Mouse (Mus musculus) T-helper 17 cell (primary cell): Measurements from ENCODE around the gene Pbld2.

Source experiments
- in situ Hi-C, 2 experiments: fragments of 300-600 bp; cut with MboI, MseI; formaldehyde crosslinking; loops; 1 replicate in 1 of 2; 2 replicates in 1 of 2; pipeline ENCODE4 v1.15.1; 2025; ENCODE audit warnings: high pct_unique_total_duplicates in 2 of 2

The Pbld2 gene

DNA sequence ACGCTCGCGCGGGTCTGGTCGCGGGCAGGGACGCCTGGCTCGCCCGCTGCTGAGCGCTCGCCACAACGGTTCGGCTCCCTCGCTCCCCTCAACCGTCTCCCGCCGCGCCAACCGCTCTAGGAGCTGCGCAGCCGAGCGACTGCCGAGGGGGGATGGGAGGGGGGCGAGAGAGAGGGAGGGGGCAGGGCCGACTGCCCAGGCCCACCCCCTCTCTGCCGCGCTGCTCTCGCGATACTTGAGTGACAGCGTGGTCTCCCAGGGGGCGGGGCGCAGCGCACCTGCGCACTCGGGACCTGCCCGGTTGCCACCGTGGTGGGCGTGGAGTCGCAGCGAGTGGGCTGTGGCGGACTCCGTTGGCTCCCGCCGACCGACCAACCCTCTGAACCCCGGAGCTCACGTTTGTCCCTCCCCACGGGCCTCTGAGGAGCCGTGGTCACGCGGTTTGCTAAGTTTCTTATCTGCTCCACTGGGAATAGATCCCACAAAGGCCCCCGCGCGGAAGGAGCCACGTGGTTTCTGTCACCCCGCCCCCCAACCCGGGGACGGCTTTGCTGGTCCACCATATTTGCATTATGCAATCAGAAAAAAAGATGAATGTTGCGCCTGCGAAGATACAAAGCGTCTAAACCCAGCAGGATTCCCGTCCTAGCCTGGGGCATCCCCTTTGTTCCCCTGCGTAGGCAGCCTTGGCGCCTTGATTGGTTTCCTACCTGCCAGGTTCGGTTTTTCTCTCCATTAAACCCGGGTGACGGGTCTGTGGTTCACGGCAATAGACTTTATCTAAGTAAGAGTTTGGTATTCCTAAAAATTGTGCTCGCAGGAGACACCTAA lies at the start of gene Pbld2, which contains the start of gene Hnrnph3:
TSS of gene Pbld2 (plus strand) at position 567 of the 831 bp plus-strand sequence.
TSS of gene Hnrnph3 (minus strand) at position 469 of the 831 bp plus-strand sequence.
- in situ Hi-C loops = loop anchor here in 1 of 2 experiments (5.0 kb wide), 1 partner anchor 42 kb away; the partner anchor contains the start of gene Rufy2

DNA sequence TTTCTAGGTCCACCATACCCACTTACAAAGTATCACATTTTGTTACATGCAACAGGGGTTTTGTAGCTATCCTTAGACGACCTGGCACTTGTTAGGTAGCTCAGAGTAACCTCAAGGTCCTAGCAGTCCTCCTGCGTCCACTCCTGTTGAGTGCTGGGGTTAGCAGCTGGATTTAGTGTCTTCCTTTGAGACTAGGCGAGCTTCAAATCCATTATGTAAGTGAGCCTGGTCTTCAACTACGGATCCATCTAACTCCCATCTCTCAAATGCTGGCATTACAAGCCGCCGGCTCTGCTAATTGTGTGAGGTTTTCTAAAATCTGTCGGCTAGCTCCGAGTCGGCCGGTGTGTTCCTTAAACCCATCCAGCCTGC lies 44.5 kb upstream of the Pbld2 start:
- in situ Hi-C loops = loop anchor here in 1 of 2 experiments (5.0 kb wide), 1 partner anchor 43 kb away; the partner anchor contains the start of genes Hnrnph3 and Pbld2

DNA sequence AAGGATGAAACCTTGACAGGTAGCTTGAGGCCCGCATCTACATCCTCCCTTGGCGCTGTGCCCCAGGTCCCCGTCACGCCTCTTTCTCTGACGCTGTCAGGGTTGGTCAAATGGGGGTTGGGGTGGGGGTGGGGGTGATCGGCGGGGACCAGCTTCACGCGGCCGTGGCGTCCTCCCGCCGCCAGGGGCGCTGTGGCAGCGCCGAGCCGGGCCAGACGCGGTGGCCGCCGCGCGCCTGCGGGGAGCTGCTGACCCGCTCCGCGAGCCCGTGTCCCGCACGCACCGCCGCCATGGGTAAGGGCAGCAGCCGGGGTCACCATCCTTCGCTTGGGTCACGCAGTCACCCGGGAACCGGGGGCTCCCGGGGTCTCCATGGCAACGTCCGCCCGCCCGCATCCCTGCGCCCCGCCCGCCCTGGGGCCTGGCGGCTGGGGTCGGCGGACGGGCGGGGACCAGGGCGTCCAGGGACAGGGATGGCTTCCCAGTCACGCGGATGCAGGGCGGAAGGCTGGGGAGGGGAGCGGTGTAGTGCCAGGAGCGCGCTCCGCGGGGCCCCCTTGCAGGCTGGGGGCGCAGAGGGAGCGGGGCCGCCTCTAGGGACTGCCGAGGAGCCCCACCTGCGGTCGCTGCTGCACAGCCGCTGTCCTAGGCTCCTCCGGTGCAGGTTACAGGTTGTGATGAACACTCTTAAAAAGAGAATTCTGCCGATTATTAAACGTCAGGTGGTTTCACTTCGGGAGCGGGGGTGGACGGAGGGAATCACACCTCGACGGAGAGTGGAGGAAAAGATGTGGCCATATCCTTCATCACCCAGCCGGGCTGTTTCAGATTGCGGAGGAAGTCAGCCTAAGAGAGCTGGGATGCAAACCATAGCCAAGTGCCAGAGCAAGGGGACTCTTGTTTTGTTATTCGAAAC lies 43.8 kb upstream of the Pbld2 start, which contains the start of gene Rufy2:
TSS of gene Rufy2 (plus strand) at position 185 of the 916 bp plus-strand sequence.
- in situ Hi-C loops = loop anchor here in 1 of 2 experiments (5.0 kb wide), 1 partner anchor 42 kb away; the partner anchor contains the start of genes Hnrnph3 and Pbld2

DNA sequence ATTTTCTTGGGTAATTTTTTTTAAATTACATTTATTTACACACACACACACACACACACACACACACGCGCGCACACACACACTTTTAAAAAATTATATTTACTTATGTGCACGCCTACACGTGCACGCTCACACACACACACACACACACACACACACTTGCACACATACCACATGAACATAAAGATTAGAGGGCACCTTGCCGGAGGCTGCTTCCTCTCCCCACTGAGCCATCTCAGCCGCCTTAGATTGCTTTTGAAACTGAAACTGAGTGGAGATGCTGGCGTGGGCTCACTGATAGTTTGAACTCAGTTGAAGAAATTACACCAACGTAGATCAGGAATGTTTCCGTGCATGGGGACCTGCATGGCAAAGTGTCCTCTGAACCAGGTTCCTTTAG lies 40.0 kb upstream of the Pbld2 start:
- in situ Hi-C loops = loop anchor here in 1 of 2 experiments (5.0 kb wide), 1 partner anchor 38 kb away; the partner anchor contains the start of genes Hnrnph3 and Pbld2

DNA sequence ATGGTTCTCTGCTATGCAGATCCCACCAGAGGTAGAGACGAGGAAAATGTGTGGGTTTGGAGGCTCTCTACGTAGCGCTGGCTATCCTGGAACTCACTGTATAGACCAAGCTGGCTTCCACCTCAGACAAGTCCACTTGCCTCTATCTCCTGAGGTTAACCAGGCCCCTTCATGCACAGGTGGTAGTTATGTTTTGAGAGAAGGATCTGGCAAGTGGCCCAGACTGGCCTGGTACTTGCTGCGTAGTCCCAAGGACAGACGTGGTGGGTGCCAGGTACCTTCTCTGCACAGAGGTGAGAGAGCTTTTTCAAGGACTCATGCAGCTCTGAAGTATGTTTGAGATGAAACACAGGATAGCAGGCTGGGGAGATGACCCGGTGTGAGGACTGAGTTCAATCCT lies 39.6 kb upstream of the Pbld2 start:
- in situ Hi-C loops = loop anchor here in 1 of 2 experiments (5.0 kb wide), 1 partner anchor 38 kb away; the partner anchor contains the start of genes Hnrnph3 and Pbld2

DNA sequence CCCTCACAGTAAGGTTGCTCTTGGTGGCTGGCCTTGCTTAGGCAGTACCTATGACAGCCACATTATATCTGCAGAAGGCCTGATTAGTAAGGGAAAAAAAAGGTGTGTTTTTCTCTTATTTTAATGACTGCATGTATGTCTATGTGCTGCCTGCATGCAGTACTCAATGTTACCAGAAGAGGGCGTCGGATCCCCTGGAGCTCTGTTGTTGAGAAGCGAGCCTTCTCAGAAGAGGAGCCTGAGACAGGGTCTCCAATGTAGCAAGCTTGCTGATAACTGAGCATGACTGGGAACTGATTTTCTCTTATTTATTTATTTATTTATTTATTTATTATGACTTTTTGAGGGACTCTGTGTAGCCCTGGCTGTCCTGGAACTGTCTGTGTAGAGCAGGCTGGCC lies 36.8 kb upstream of the Pbld2 start:
- in situ Hi-C loops = no loop called here

DNA sequence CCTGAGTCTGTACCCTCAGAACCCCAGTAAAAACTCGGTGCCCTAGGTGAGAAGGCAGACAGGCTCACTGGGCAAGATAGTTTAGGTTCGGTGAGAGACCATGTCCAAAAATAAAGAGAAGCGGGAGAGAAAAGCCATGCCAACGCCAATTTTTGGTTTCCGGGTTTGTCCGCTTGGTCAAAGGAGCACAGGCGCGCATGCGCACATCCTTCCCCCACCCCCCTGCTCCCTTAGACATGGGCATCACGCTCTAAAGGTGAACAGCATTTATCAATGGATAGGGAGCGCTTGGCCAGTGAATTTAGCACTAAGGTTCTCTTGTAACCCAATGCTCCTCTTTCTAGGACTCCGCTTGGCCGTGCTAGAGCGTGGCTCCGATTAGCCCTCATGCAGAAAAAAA lies 33.5 kb upstream of the Pbld2 start:
- in situ Hi-C loops = no loop called here

DNA sequence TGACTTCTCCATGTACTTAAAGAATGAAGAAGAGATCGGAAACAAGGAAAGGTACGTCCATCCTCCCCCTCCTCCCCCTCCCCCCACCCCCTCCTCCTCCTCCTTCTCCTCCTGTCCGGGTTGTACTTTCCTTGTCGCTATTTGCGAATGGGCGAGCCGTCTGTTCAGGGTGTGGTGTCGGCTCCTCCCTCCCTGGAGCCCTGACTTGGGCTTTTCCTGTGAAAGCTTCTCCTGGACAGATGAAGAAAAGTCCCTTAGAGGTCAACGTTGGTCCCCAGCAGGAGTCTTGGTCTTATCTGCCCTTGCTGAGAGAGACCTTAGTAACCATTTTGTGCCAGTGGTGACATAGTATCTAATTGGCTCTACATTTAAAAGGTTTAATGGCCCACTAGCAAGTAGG lies 30.1 kb upstream of the Pbld2 start:
- in situ Hi-C loops = no loop called here

DNA sequence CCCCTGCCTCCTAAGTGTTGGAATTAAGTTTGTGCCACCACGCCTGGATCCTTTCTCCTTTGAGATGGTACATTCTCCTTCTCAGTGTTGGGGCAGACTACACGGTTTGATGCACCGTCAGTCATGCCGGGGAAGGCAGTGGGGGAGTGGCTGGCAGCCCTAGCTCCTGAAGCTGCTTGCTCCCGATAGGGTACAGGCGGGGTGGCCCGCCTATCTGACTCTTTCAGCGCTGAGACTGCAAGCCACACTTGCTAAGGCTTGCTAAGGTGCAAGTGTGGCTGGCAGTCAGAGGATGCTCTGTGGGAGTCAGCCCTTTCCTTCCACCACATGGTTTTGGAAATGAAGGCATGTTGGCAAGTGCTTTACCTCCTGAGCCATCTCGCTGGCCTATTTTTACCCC lies 23.5 kb upstream of the Pbld2 start:
- in situ Hi-C loops = no loop called here

DNA sequence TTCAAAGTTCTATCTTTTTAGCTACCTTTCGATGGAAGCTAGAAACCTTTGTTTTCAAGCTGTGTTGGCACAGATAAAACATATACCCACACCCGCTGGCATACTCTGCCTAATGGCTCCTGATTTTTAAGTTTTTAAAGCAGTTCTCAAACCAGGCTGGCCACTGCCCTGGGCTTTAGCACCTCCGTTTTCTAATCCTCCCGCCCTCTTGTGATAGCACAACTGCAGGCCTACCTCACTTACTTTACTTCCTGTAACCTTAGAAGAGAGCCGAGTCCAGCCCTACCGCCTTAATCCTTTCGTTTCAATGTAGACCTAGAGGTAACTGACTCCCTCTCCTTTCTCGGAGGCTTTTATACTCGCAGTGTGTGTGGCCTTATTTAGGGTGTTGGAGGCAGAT lies 20.9 kb upstream of the Pbld2 start:
- in situ Hi-C loops = no loop called here

DNA sequence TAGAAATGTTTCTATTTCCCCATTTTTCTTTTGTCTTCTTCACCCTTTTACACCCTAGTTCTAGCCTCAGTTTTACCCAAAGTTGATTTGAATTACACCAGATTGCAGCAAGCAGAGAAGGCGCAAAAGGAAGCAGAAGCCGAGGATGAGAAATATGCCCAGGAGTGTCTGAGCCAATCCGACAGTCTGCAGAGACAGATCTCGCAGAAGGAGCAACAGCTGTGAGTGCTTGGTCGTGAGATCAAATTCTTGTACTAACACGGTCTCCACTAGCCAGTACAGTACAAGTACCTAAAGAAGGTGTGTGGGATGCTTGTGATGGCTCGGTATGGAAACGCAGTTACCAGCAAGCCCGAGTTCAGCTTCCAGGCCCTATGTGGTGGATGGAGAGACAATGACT lies 19.6 kb upstream of the Pbld2 start:
- in situ Hi-C loops = no loop called here

DNA sequence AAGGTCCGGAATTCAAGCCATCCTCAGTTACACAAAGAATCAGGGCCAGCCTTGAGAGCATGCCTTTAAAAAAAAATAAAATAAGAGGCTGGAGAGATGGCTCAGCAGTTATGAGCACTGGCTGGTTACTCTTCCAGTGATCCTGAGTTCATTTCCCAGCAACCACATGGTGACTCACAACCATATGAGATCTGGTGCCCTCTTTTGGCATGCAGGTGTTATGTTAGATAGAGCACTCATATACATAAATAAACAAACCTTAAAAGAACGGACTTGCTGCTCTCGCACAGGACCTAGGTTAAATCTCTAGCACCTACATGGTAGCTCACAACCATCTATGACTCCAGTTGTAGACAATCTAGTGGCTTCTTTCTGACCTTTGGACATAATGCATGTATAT lies 15.9 kb upstream of the Pbld2 start:
- in situ Hi-C loops = no loop called here

DNA sequence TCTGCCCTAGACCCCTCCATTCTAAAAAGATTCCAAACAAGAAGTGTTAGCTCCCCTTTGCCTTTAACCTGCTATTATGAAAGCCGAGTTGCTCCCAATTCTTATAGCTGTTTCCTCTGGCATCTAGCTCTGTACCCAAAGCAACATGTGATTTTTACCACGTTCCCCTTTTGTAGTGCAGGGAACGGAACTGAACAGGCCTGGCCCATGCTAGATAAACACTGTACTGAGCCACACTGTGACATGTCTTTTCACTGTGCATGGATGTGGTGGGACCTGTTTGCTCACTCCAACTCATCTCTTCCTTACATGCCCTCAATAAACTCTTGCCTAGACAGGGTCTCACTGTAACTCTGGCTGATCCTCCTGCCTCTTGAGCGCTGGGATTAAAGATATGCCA lies 13.8 kb upstream of the Pbld2 start:
- in situ Hi-C loops = loop anchor here in 1 of 2 experiments (5.0 kb wide), 1 partner anchor 58 kb away; no protein-coding TSS in a partner anchor

DNA sequence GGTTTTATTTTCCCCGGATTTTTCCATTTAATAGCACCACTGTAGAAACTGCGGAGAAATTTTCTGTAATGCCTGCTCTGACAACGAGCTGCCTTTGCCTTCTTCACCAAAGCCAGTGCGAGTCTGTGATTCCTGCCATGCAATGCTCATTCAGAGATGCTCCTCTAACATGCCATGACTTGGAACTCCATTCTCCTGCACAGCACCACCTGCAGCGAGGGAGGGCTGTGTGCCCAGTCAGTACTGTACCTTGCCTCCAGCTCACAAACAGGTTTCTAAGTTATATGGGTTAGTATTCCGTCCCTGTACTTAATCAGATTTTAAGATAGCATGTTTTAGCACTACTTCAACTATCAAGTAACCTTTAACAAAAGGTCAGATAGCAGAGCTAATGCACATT lies 12.6 kb upstream of the Pbld2 start:
- in situ Hi-C loops = loop anchor here in 1 of 2 experiments (5.0 kb wide), 1 partner anchor 59 kb away; no protein-coding TSS in a partner anchor

DNA sequence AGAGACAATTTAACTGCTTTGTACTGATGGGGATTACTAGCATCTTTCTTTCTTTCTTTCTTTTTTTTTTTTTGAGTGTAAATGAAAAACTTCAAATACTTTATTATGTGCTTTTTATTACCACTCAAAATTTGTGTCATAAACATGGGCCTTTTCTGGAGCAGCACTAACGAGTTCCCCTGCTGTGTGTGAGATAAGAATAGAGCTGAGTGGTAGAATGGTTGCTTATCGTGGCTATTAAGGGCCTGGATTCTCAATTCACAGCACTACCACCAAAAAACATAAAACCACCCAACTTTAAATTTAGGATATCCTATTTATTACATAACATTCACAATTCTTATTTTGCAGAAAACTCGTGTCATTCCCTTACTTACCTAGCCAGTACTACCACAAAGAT lies 10.6 kb upstream of the Pbld2 start:
- in situ Hi-C loops = loop anchor here in 1 of 2 experiments (5.0 kb wide), 1 partner anchor 61 kb away; no protein-coding TSS in a partner anchor

DNA sequence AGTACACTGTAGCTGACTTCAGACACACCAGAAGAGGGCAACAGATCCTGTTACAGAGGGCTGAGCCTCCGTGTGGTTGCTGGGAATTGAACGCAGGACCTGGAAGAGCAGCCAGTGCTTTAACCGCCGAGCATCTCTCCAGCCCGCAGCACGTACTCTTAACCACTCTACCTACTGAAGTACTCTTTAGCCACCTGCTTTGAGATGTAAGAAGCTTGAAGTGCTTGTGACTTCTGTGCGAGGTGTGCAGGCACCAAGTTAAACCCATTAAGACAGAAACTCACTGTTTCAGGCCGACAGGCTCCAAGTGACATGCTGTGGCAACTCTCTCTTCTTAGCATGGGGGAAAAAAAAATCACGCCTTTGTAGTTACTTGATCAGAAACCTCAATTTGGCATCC lies 9.9 kb upstream of the Pbld2 start:
- in situ Hi-C loops = loop anchor here in 1 of 2 experiments (5.0 kb wide), 1 partner anchor 62 kb away; no protein-coding TSS in a partner anchor

DNA sequence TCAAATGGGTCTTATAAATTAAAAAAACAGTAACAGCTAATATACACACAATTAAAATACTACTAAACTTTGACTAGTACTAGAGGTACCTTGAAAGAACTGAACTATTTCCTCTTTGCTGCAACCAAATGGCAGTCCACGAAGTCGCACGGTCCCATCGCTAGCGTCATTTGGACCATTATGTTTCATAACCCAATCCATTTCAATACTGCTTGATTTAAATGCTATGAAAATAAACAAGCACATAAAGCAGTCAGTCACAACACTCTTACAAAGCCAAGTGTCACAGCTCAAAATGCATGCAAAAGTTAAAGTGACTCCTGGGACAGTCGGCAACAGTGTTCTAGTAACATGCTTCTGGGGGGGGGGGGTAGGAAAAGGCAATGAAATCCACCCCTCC lies 4.8 kb upstream of the Pbld2 start:
- in situ Hi-C loops = no loop called here

DNA sequence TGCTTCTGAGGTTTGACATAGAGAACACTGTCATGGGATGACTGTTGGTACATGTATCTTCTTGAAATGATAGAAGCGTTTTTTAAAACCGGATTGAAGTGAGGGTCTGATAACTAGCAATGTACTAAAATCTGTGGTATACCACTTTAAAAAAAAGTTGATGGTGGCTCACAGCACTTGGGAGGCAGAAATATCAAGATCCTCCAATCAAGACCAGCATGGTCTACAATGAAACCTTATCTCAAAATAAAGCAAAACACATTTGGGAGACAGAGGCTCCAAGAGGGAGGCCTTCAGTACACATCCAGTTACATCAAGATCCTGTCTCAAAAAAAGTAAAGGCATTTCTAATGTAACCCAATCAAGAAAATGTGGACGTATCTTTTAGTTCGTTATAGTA lies 2.4 kb upstream of the Pbld2 start:
- in situ Hi-C loops = loop anchor here in 1 of 2 experiments (5.0 kb wide), 1 partner anchor 39 kb away; the partner anchor contains the start of gene Rufy2

DNA sequence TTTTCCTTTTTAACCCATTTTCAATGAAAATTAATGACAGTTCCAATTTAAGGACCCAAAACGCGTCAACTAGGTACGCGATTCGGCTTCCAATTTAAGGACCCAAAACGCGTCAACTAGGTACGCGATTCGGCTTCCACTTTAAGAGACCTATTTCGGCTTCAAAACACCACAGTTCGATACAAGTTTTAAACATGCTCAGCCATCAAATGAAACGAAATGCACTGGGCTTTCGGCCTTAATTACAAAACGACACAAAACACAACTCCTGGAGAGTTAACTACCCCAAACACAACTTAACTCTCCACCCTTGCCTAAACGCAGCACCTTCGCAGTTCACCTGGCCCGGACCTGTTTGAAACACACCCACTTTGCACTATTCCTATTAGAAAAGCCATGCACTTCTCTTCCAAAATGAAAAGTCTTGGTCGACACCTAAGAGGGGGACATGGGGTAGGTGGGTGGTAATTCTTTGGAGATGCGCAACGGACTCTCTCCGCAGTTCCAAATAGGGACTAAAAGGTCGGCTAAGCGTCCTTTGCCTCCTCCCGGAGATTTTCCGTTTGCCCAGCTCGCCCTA lies 1.5 kb upstream of the Pbld2 start:
- in situ Hi-C loops = loop anchor here in 1 of 2 experiments (5.0 kb wide), 1 partner anchor 40 kb away; the partner anchor contains the start of gene Rufy2

DNA sequence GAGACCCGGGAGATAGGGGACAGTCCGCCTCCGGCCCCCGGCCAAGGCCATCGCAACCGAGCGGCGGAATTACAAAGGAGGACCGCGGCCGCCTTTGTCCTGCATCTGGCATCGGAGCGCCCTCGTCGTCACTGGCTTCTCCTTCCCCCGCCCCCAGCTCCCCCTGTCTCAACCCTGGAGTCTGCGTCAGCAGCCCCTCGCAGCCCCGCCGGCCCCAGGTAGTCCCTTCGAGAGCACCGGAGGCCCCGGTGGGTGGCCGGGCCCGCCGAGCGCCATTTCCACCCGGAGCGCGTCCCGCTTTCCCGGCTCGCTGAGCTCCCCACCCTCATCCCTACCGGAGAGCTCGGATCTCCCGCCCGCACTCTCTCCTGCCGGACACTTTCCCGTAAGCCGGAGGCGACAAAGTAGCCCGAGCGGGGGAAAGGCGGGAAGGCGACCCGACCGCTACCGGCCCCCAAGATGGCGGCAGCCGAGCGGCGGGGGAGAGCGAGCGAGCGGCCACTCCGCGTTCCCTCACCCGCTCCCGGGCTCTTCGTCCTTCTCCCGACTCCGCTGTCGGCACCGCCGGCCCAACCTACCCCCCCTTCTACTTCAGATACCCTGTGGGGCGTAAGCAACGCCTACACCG lies 880 bp upstream of the Pbld2 start:
- in situ Hi-C loops = loop anchor here in 1 of 2 experiments (5.0 kb wide), 1 partner anchor 41 kb away; the partner anchor contains the start of gene Rufy2
